Mouse (Mus musculus) stomach, postnatal 0 days (tissue): Measurements from ENCODE around the gene Tsc22d1. TPM values are rescaled to one million over a fixed set of nuclear protein-coding genes. Genes with fewer than 3 reads are reported as not detected.

Experiments used
- ATAC-seq: fragments of 200-750 bp; cut with Nextera tagmentation; 2 replicates; pipeline ENCODE4 v1.8.0; 2017; ENCODE audit not compliant: low FRiP score, low TSS enrichment
- DNase-seq: peaks from one replicate; pipeline ENCODE4 v3.0.0-alpha.2; 2016; ENCODE audit warnings: low spot score
- H3K27ac ChIP-seq: fragments of 300-500 bp; sonication (generic); replicated peaks from 2 replicates; pipeline ENCODE4 v1.5.1; 2014; ENCODE audit warnings: mild to moderate bottlenecking, control low read depth
- H3K27me3 ChIP-seq: fragments of 300-500 bp; sonication (generic); 2 replicates; pipeline ENCODE4 v1.6.1; 2014; ENCODE audit warnings: low read length; ENCODE audit not compliant: control insufficient read depth, insufficient read depth
- H3K36me3 ChIP-seq: fragments of 300-500 bp; sonication (generic); 2 replicates; pipeline ENCODE4 v1.6.1; 2014; ENCODE audit warnings: low read length, mixed read lengths; ENCODE audit not compliant: control insufficient read depth, insufficient read depth
- H3K4me1 ChIP-seq: fragments of 300-500 bp; sonication (generic); replicated peaks from 2 replicates; pipeline ENCODE4 v1.6.1; 2014; ENCODE audit warnings: antibody characterized with exemption; ENCODE audit not compliant: control insufficient read depth, insufficient read depth
- H3K4me2 ChIP-seq: fragments of 300-500 bp; sonication (generic); replicated peaks from 2 replicates; pipeline ENCODE4 v1.6.1; 2014; ENCODE audit warnings: low read depth, mild to moderate bottlenecking, control low read depth, moderate library complexity
- H3K4me3 ChIP-seq: fragments of 300-500 bp; sonication (generic); 2 replicates; pipeline ENCODE4 v1.5.1; 2014; ENCODE audit warnings: low read depth, low read length, control low read depth
- H3K9ac ChIP-seq: fragments of 300-500 bp; sonication (generic); 2 replicates; pipeline ENCODE4 v1.6.1; 2014; ENCODE audit warnings: mild to moderate bottlenecking, low read length, control low read depth, mixed read lengths
- H3K9me3 ChIP-seq: fragments of 300-500 bp; sonication (generic); 2 replicates; pipeline ENCODE4 v1.6.1; 2016; ENCODE audit warnings: low read length; ENCODE audit not compliant: control insufficient read depth
- CTCF ChIP-seq: IDR thresholded peaks from 2 replicates; pipeline ENCODE4 v1.5.1; 2016; ENCODE audit warnings: antibody characterized with exemption, low read depth, mild to moderate bottlenecking, moderate library complexity
- EP300 ChIP-seq: optimal IDR thresholded peaks from 2 replicates; pipeline ENCODE3; 2016; ENCODE audit warnings: antibody characterized with exemption
- WGBS: fragments of 180-500 bp; shearing (Covaris S2); extraction: QIAGEN DNeasy Blood & Tissue Kit; methylation state at CpG from one replicate; pipeline ENCODE4 v1.1.7; 2014; 5-methylcytosine and 5-hydroxymethylcytosine counted together
- polyA plus RNA-seq: library from polyadenylated mRNA; unstranded; fragments of >200 nt; fragmentation: Nextera tagmentation; extraction: Ambion mirVana; gene quantifications from 2 replicates; pipeline ENCODE4 v1.2.1, GENCODE M21; 2015

Gene Tsc22d1
- polyA plus RNA-seq, 1 experiment from 2014 or later: 310 TPM

GRCm38 (mm10) chr14:76478616-76479015 lies 63.9 kb downstream of the Tsc22d1 start:
- no peak overlapping the region for H3K27ac ChIP-seq
- ATAC-seq: peak; percentile 38; the same call in 1 of the 2 replicates
- 32% methylated on average over 6 of the region's 6 CpGs for WGBS

GRCm38 (mm10) chr14:76479867-76480266 lies 65.1 kb downstream of the Tsc22d1 start:
- H3K27ac ChIP-seq: no peak overlapping the region
- no peaks in the 10 kb centered on the region for H3K4me1 ChIP-seq
- H3K4me3 ChIP-seq: no peak overlapping the region
- ATAC-seq: no peak
- no peaks in the 10 kb centered on the region for H3K9me3 ChIP-seq
- no peaks in the 10 kb centered on the region for H3K27me3 ChIP-seq
- H3K9ac ChIP-seq: no peak overlapping the region
- DNase-seq: no peak
- WGBS: 21% methylated on average over 6 of the region's 6 CpGs
- H3K4me2 ChIP-seq: no peak overlapping the region
- H3K36me3 ChIP-seq: no peaks in the 10 kb centered on the region
- TF ChIP-seq EP300 (no peak), CTCF (peak; percentile 91)

More at GRCm38 (mm10) chr14:76478616-76479015, 63.9 kb downstream of the Tsc22d1 start:
- Histone ChIP-seq H3K4me3 (no peak overlapping the region), H3K9ac (no peak overlapping the region), H3K27me3 (no peaks in the 10 kb centered on the region), H3K4me2 (peak overlapping the region; percentile 31), H3K36me3 (no peaks in the 10 kb centered on the region), H3K4me1 (no peaks in the 10 kb centered on the region), H3K9me3 (no peaks in the 10 kb centered on the region)
- no peak for DNase-seq
- TF ChIP-seq EP300: no peak
- no peak for TF ChIP-seq CTCF

- no peaks in the 10 kb centered on the region for H3K36me3 ChIP-seq
- no peak for ATAC-seq
Measured at GRCm38 (mm10) chr14:76480507-76480906, 65.7 kb downstream of the Tsc22d1 start.

GRCm38 (mm10) chr14:76483701-76484100 lies 68.9 kb downstream of the Tsc22d1 start:
- Histone ChIP-seq H3K9ac (no peak overlapping the region), H3K4me1 (no peaks in the 10 kb centered on the region), H3K36me3 (no peaks in the 10 kb centered on the region), H3K4me2 (no peak overlapping the region), H3K27me3 (no peaks in the 10 kb centered on the region), H3K27ac (no peak overlapping the region), H3K9me3 (no peaks in the 10 kb centered on the region), H3K4me3 (no peak overlapping the region)
- DNase-seq: no peak
- WGBS: 83% methylated on average over 1 of the region's 1 CpGs
- TF ChIP-seq EP300 (no peak), CTCF (no peak)
- no peak for ATAC-seq

More at GRCm38 (mm10) chr14:76480507-76480906, 65.7 kb downstream of the Tsc22d1 start:
- no peaks in the 10 kb centered on the region for H3K9me3 ChIP-seq
- no peak overlapping the region for H3K4me2 ChIP-seq
- no peak for TF ChIP-seq EP300
- no peak for TF ChIP-seq CTCF
- no peaks in the 10 kb centered on the region for H3K4me1 ChIP-seq
- no peak for DNase-seq
- no peak overlapping the region for H3K4me3 ChIP-seq
- WGBS: 91% methylated on average over 11 of the region's 11 CpGs
- no peaks in the 10 kb centered on the region for H3K27me3 ChIP-seq
- no peak overlapping the region for H3K9ac ChIP-seq
- no peak overlapping the region for H3K27ac ChIP-seq

GRCm38 (mm10) chr14:76487609-76488008 lies 72.8 kb downstream of the Tsc22d1 start:
- H3K9me3 ChIP-seq: no peaks in the 10 kb centered on the region
- ATAC-seq (peak; percentile 51; the same call in 1 of the 2 replicates), DNase-seq (no peak)
- 69% methylated on average over 16 of the region's 16 CpGs for WGBS
- H3K27ac ChIP-seq: no peak overlapping the region
- no peaks in the 10 kb centered on the region for H3K4me1 ChIP-seq
- H3K4me3 ChIP-seq: no peak overlapping the region
- no peaks in the 10 kb centered on the region for H3K27me3 ChIP-seq
- H3K9ac ChIP-seq: no peak overlapping the region
- H3K36me3 ChIP-seq: no peaks in the 10 kb centered on the region
- no peak overlapping the region; the same call in 1 of the 2 replicates for H3K4me2 ChIP-seq
- TF ChIP-seq EP300 (no peak), CTCF (no peak)

GRCm38 (mm10) chr14:76488101-76489044 lies 73.6 kb downstream of the Tsc22d1 start:
- no peaks in the 10 kb centered on the region for H3K27me3 ChIP-seq
- H3K27ac ChIP-seq: no peak overlapping the region
- 56% methylated on average over 18 of the region's 18 CpGs for WGBS
- no peak overlapping the region for H3K9ac ChIP-seq
- ATAC-seq (0 out of 2 replicates have a peak, but pooled peaks have one; percentile 38), DNase-seq (no peak)
- no peak overlapping the region for H3K4me2 ChIP-seq
- H3K36me3 ChIP-seq: no peaks in the 10 kb centered on the region
- no peaks in the 10 kb centered on the region for H3K4me1 ChIP-seq
- no peak for TF ChIP-seq EP300
- peak; percentile 52 for TF ChIP-seq CTCF
- H3K4me3 ChIP-seq: no peak overlapping the region
- no peaks in the 10 kb centered on the region for H3K9me3 ChIP-seq
